Mouse (Mus musculus) layer of hippocampus, adult 2 months (tissue): Measurements from ENCODE around the gene Ptprj. TPM values are rescaled to one million over a fixed set of nuclear protein-coding genes. Genes with fewer than 3 reads are reported as not detected.
"Not testable (repeated sequence)": the region's sequence is repeated elsewhere in the genome, so short reads cannot be mapped to it uniquely, and the experiment has no call there.

Source experiments
- DNase-seq, 2 experiments: peaks; one replicate each; pipeline ENCODE4 v3.0.0; 2022; ENCODE audit warnings: low spot score in 2 of 2
- H3K27ac ChIP-seq: fragments of 200-600 bp; 2 replicates; pipeline ENCODE4 v1.8.1; 2022
- H3K4me3 ChIP-seq: fragments of 200-600 bp; 2 replicates; pipeline ENCODE4 v1.8.1; 2022; ENCODE audit warnings: mild to moderate bottlenecking
- total RNA-seq, 2 experiments: library from RNA; stranded (reverse); gene quantifications; 2 replicates each; pipeline ENCODE4 v1.2.3; 2021

The Ptprj gene
- total RNA-seq, 2 experiments from 2014 or later: 128 to 130 TPM

- not testable (repeated sequence) for DNase-seq, H3K4me3 ChIP-seq, H3K27ac ChIP-seq
Measured at GRCm38 (mm10) chr2:90414110-90414821, 166.2 kb downstream of the Ptprj start.

DNA sequence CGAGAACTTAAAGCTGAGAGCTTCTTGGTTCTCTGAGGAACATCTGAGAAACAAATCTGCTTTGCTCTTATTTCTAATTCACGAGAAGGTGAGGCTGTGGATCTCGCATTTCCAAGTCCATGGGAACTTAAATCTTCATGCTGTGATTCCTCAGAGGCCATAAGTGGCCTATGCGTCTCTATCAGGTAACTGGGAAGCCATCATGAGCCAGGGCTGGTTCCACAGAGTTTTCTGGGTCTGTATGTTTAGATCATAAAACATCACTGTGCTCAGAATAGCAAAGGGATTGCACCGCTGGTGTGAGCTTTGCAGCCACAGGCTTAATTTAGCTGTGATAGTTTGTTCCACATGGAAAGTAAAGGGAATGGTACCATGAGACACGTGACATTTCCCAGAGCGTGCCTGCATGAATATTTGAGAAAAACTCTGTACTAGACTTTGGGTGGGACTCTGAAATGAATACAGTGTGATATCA lies 181.8 kb downstream of the Ptprj start, which contains the start of gene Olfr1274-ps:
TSS of gene Olfr1274-ps (plus strand) at position 51 of the 475 bp plus-strand sequence.
- not testable (repeated sequence) for H3K27ac ChIP-seq, H3K4me3 ChIP-seq, DNase-seq

Other genes starting within 250 kb of the Ptprj start
- gene Olfr1274-ps, start 182.0 kb downstream of the Ptprj start, total RNA-seq: not detected
- 10 to 100 TPM; 17.0 to 20.8 TPM for gene Nup160, start 96.6 kb upstream of the Ptprj start, total RNA-seq
- 10 to 100 TPM; 58.3 to 73.3 TPM for gene Fnbp4, start 164.7 kb upstream of the Ptprj start, total RNA-seq
- gene Agbl2, start 202.1 kb upstream of the Ptprj start, total RNA-seq: 1 to 10 TPM; 1.0 to 1.3 TPM